Mouse (Mus musculus): Measurements from ENCODE around the gene Snx25. TPM values are rescaled to one million over a fixed set of nuclear protein-coding genes. Genes with fewer than 3 reads are reported as not detected.
A peak's percentile ranks its signal among the peaks of the same experiment; 100 is the strongest.

Snx25 gene
- polyA plus RNA-seq, 1 experiment from 2014 or later, result 4.8 TPM

GRCm38 (mm10) chr8:46078866-46079265 lies 73.1 kb downstream of the Snx25 start:
- no peak for ATAC-seq (ENCODE audit: extremely low read depth, insufficient number of reproducible peaks, low FRiP score, low TSS enrichment)
- H3K4me1 ChIP-seq, result peaks cover 8% of the 10 kb centered on the region
- H3K9me3 ChIP-seq, result no peaks in the 10 kb centered on the region
- H3K36me3 ChIP-seq, result 0 out of 2 replicates have a peak, but pooled peaks cover 8% of the 10 kb centered on the region
- 64% methylated on average over 6 of the region's 6 CpGs for WGBS
- no peaks in the 10 kb centered on the region for H3K27me3 ChIP-seq (replicated peaks)
- H3K27ac ChIP-seq (replicated peaks), result no peak overlapping the region
- no peak overlapping the region for H3K9ac ChIP-seq
- H3K4me3 ChIP-seq, result no peak overlapping the region
- H3K4me2 ChIP-seq, result no peak overlapping the region

DNA sequence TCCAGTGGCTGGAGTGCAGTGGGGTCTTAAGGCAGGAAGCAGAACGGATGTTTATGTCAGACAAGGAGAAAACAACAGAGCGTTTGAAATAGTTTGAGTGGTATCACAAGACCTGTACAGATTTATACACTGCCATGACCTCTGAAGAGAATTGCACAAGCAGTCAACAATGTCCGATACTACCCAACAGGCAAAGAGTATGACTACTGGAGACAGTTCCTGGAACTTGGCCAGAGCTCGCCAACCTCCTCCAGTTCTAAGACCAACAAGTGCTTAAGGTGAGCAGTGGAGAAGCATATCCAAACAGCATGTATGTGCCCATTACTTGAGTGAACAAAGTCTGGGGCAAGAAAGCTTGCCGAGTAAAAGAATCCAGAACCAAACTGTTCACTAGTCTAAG lies 76.7 kb downstream of the Snx25 start:
- Histone ChIP-seq H3K27ac (replicated peaks) (no peak overlapping the region), H3K9ac (no peak overlapping the region), H3K4me3 (no peak overlapping the region), H3K36me3 (0 out of 2 replicates have a peak, but pooled peaks cover 8% of the 10 kb centered on the region), H3K4me1 (0 out of 2 replicates have a peak, but pooled peaks cover 2% of the 10 kb centered on the region), H3K9me3 (no peaks in the 10 kb centered on the region), H3K4me2 (no peak overlapping the region), H3K27me3 (replicated peaks) (no peaks in the 10 kb centered on the region)
- ATAC-seq (ENCODE audit: extremely low read depth, insufficient number of reproducible peaks, low FRiP score, low TSS enrichment), result no peak
- WGBS, result 86% methylated on average over 5 of the region's 5 CpGs

- Histone ChIP-seq H3K9ac (no peak overlapping the region), H3K27me3 (replicated peaks) (no peaks in the 10 kb centered on the region), H3K4me3 (no peak overlapping the region), H3K4me2 (no peak overlapping the region), H3K9me3 (no peaks in the 10 kb centered on the region), H3K27ac (replicated peaks) (no peak overlapping the region), H3K4me1 (0 out of 2 replicates have a peak, but pooled peaks cover 2% of the 10 kb centered on the region), H3K36me3 (no peaks in the 10 kb centered on the region)
- WGBS, result 70% methylated on average over 2 of the region's 2 CpGs
- ATAC-seq (ENCODE audit: extremely low read depth, insufficient number of reproducible peaks, low FRiP score, low TSS enrichment), result no peak
Measured at GRCm38 (mm10) chr8:46073540-46074140, 78.3 kb downstream of the Snx25 start.

- Histone ChIP-seq H3K9ac (no peak overlapping the region), H3K4me1 (0 out of 2 replicates have a peak, but pooled peaks cover 2% of the 10 kb centered on the region), H3K27me3 (replicated peaks) (no peaks in the 10 kb centered on the region), H3K9me3 (no peaks in the 10 kb centered on the region), H3K4me3 (no peak overlapping the region), H3K27ac (replicated peaks) (no peak overlapping the region), H3K36me3 (peaks cover 3% of the 10 kb centered on the region), H3K4me2 (no peak overlapping the region)
- no peak for ATAC-seq (ENCODE audit: extremely low read depth, insufficient number of reproducible peaks, low FRiP score, low TSS enrichment)
- WGBS, result 81% methylated on average over 5 of the region's 5 CpGs
Measured at GRCm38 (mm10) chr8:46072798-46073197, 79.2 kb downstream of the Snx25 start.

- Histone ChIP-seq H3K4me3 (no peak overlapping the region), H3K4me1 (peaks cover 12% of the 10 kb centered on the region), H3K27me3 (replicated peaks) (no peaks in the 10 kb centered on the region), H3K36me3 (peaks cover 56% of the 10 kb centered on the region), H3K27ac (replicated peaks) (peak overlapping the region; percentile 12; the same call in 1 of the 2 replicates), H3K4me2 (0 out of 2 replicates have a peak overlapping the region, but pooled peaks have one; percentile 9), H3K9ac (0 out of 2 replicates have a peak overlapping the region, but pooled peaks have one; percentile 40), H3K9me3 (no peaks in the 10 kb centered on the region)
- WGBS, result 42% methylated on average over 13 of the region's 13 CpGs
- ATAC-seq (ENCODE audit: extremely low read depth, insufficient number of reproducible peaks, low FRiP score, low TSS enrichment), result no peak
Measured at GRCm38 (mm10) chr8:46040260-46040659, 111.7 kb downstream of the Snx25 start.

DNA sequence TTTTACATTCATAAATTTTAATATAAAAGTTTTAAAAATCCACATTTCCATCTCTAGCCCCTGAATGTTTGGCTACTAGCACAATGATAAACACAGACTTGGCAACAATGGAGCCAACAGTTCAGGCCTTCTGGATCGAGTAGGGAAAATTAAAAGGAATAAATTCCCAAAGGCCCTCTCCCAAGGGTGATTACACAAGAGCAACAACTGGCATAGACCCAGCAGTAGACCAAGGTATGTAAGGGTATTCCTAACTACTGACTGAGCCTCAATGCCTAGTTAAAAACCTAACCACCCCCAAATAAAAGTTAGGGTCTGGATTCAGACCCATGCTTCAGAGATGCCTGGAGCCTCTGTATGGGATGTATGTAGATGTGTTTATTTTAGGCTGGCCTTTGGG lies 112.3 kb downstream of the Snx25 start:
- Histone ChIP-seq H3K36me3 (peaks cover 57% of the 10 kb centered on the region), H3K27me3 (replicated peaks) (no peaks in the 10 kb centered on the region), H3K9ac (no peak overlapping the region)

GRCm38 (mm10) chr8:46036217-46036616 lies 115.7 kb downstream of the Snx25 start:
- Histone ChIP-seq H3K4me1 (peaks cover 12% of the 10 kb centered on the region), H3K36me3 (peaks cover 47% of the 10 kb centered on the region), H3K27ac (replicated peaks) (no peak overlapping the region), H3K9me3 (no peaks in the 10 kb centered on the region), H3K4me2 (no peak overlapping the region), H3K4me3 (no peak overlapping the region), H3K27me3 (replicated peaks) (no peaks in the 10 kb centered on the region), H3K9ac (no peak overlapping the region)
- no peak for ATAC-seq (ENCODE audit: extremely low read depth, insufficient number of reproducible peaks, low FRiP score, low TSS enrichment)
- 81% methylated on average over 11 of the region's 11 CpGs for WGBS

More for the DNA sequence above, 112.3 kb downstream of the Snx25 start:
- Histone ChIP-seq H3K4me1 (peaks cover 12% of the 10 kb centered on the region), H3K9me3 (no peaks in the 10 kb centered on the region), H3K4me3 (no peak overlapping the region), H3K27ac (replicated peaks) (0 out of 2 replicates have a peak overlapping the region, but pooled peaks have one; percentile 12), H3K4me2 (no peak overlapping the region)
- 79% methylated on average over 1 of the region's 1 CpGs for WGBS
- ATAC-seq (ENCODE audit: extremely low read depth, insufficient number of reproducible peaks, low FRiP score, low TSS enrichment), result no peak

- Histone ChIP-seq H3K27ac (replicated peaks) (no peak overlapping the region), H3K9ac (no peak overlapping the region), H3K27me3 (replicated peaks) (no peaks in the 10 kb centered on the region), H3K4me1 (peaks cover 14% of the 10 kb centered on the region), H3K36me3 (no peaks in the 10 kb centered on the region), H3K4me3 (no peak overlapping the region), H3K4me2 (no peak overlapping the region), H3K9me3 (no peaks in the 10 kb centered on the region)
- 35% methylated on average over 4 of the region's 4 CpGs for WGBS
- no peak for ATAC-seq (ENCODE audit: extremely low read depth, insufficient number of reproducible peaks, low FRiP score, low TSS enrichment)
Measured at GRCm38 (mm10) chr8:46024392-46024791, 127.6 kb downstream of the Snx25 start.

DNA sequence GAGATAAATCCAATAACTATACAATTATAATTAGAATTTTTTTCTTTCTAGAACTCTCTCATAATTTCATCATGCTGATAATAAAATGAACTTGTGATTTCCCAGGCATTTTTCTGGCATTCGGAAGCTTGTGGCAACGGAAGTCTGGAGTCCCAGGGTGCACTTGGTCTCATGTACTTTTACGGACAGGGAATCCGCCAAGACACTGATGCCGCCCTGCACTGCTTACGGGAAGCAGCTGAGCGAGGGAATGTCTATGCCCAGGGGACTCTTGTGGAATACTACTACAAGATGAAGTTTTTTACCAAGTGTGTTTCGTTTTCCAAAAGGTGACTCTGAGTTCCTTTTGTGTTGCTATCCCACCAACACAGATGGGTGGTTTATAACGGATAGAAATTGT lies 129.2 kb downstream of the Snx25 start:
- H3K9me3 ChIP-seq, result no peaks in the 10 kb centered on the region
- peaks cover 14% of the 10 kb centered on the region for H3K4me1 ChIP-seq
- no peak overlapping the region for H3K4me2 ChIP-seq
- no peaks in the 10 kb centered on the region for H3K36me3 ChIP-seq
- no peak overlapping the region for H3K4me3 ChIP-seq
- WGBS, result 87% methylated on average over 9 of the region's 9 CpGs
- no peak overlapping the region for H3K27ac ChIP-seq (replicated peaks)
- ATAC-seq (ENCODE audit: extremely low read depth, insufficient number of reproducible peaks, low FRiP score, low TSS enrichment), result no peak
- no peak overlapping the region for H3K9ac ChIP-seq
- H3K27me3 ChIP-seq (replicated peaks), result no peaks in the 10 kb centered on the region

DNA sequence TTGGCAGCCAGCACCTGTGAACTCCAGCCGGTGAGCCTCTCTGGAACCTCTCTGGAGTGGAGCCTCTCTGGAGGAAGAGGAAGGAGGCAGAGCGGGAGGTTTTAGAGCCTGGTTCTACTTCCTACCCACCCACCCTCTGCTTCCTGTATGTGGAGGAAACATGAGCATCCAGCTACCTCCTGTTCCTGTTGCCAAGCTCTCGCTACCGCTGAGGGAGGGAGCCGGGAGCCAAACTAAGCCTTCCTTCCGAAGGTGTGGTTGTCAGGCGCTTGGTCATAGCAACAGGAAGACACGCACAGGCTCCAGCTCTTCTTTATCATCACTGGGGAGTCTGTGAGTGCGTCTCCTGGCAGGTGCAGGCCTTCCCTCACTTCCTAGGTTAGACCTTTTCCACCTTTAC lies 129.8 kb downstream of the Snx25 start:
- no peaks in the 10 kb centered on the region for H3K9me3 ChIP-seq
- no peak for ATAC-seq (ENCODE audit: extremely low read depth, insufficient number of reproducible peaks, low FRiP score, low TSS enrichment)
- no peaks in the 10 kb centered on the region for H3K27me3 ChIP-seq (replicated peaks)
- H3K4me3 ChIP-seq, result no peak overlapping the region
- peaks cover 14% of the 10 kb centered on the region for H3K4me1 ChIP-seq
- no peaks in the 10 kb centered on the region for H3K36me3 ChIP-seq
- no peak overlapping the region for H3K27ac ChIP-seq (replicated peaks)
- no peak overlapping the region for H3K9ac ChIP-seq
- 79% methylated on average over 9 of the region's 9 CpGs for WGBS
- no peak overlapping the region for H3K4me2 ChIP-seq

DNA sequence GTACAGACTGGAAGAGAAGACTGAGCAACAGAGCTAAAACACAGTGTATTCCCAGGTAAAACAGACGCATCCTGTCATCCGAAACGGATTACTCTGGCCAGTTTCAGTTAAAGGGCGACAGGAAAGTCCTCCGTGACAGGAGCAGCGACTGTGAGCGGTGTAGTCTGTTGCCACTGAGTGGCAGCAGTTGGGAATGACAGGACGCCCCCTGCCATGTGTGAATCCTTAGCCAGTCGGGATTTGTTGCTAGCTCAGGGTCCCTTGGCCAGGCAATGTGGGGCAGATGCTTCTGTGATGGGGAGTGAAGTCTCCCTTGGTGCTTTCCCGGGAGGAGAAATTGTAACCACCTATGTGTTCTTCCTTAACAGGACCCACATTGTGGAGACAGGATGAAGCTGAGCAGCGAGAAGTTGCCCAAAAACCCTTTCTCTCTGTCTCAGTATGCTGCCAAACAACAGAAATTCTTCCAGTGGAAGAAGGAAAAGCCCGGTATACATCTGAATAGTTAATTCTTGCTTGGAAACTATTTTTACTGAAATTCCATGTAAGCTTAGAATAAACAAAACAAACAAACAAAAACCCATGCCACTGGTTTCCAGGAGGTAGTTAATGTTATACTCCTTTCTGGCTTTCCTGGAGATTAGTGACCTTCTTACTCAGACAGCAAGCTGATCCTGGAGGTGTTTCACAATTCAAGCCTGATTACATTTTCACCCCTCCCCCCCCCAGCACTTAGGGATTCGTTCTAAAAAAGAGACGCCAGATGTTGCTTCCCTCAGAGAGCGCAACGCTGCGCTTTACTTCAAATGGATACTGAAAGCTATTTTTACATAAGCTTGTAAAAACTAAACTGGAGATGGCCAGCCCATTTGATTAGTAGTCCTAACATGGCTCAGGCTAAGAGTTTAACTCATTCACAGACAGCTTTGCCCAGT lies 140.9 kb downstream of the Snx25 start:
- no peaks in the 10 kb centered on the region for H3K27me3 ChIP-seq (replicated peaks)
- H3K9me3 ChIP-seq, result no peaks in the 10 kb centered on the region
- H3K4me1 ChIP-seq, result peaks cover 20% of the 10 kb centered on the region
- 8% methylated on average over 17 of the region's 17 CpGs for WGBS
- H3K9ac ChIP-seq, result peak overlapping the region; percentile 70
- H3K36me3 ChIP-seq, result no peaks in the 10 kb centered on the region
- peak overlapping the region; percentile 68 for H3K4me2 ChIP-seq
- ATAC-seq (ENCODE audit: extremely low read depth, insufficient number of reproducible peaks, low FRiP score, low TSS enrichment), result no peak; the same call in 1 of the 2 replicates
- H3K27ac ChIP-seq (replicated peaks), result peak overlapping the region; percentile 82
- peak overlapping the region; percentile 40 for H3K4me3 ChIP-seq

Data from heart, embryonic 13.5 days (tissue).